Comparison of ENCODE assay signal across 10 mouse cellular contexts in the genomic region with DNA sequence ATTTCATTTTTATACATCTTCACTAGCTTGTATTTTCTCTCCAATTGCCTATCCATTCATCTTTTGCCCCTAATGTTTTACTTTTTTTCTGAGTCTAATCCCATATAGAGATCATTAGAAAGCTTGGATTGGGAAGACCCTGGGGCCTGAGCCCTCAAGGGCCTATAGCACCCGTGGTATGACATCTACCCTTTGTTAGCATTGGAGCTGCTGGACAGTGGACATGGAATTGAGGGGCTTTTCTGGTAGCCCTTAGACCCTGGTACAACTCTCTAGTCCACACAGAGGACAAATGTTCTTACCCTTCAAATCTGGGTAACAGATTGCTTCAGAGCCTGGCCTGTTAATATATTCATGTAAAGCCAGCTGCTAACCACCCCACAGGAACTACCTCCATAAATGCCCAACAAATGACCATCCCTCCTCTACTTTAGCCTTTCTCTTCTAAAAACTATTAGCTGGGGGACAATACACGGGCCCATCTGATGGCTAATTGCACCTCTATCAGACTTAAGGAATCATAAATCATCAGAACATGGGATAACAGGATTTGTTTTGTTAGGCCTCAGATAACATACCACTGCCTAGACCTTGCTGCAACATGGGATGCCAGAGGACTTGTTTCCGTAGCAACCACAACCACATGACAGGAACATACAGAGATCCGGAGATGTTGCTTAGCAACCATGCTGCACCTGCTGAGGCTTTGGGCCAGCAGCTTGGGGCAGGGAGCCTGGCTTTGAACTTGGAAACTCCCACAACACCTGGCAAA. TPM values are rescaled to one million over a fixed set of nuclear protein-coding genes. Genes with fewer than 3 reads are reported as not detected.
DNase-seq lines count a peak whose midpoint lies in the region; ATAC-seq lines count a peak whose summit lies in the region.
"Had no signal": no experiment of that assay in that cellular context is flagged by ENCODE, and none has a peak within 500 bp of the region (broad histone marks: within the 10 kb centered on the region; RNA-seq: fewer than 3 reads in every experiment).

No protein-coding gene starts in this region.

- intact Hi-C loops in left cerebral cortex, postnatal 10 days (cut with DNase I) = no loop called here

- no peak overlapping the region for H3K9ac ChIP-seq in embryonic facial prominence, embryonic 14.5 days (ENCODE audit: low read depth, low read length)
- no peak overlapping the region for H3K9ac ChIP-seq in kidney, embryonic 16.5 days (replicated peaks; ENCODE audit: low read length)
- H3K9ac ChIP-seq: liver, embryonic 13.5 days had no signal

- H3K4me2 ChIP-seq in embryonic facial prominence, embryonic 14.5 days (ENCODE audit: low read depth, low read length) = no peak overlapping the region
- no peak overlapping the region for H3K4me2 ChIP-seq in kidney, embryonic 16.5 days (replicated peaks; ENCODE audit: low read depth, low read length)
- H3K4me2 ChIP-seq: liver, embryonic 13.5 days had no signal

- peak; percentile 46 for DNase-seq in layer of hippocampus, adult 11-12 months (ENCODE audit: low spot score)
- DNase-seq in layer of hippocampus, postnatal 36 days = no peak
- peak; percentile 41 for DNase-seq in embryonic facial prominence, embryonic 14.5 days (ENCODE audit: low spot score)
- DNase-seq in left cerebral cortex, postnatal 10 days (ENCODE audit: extremely low spot score in 1 of 2, low spot score in 2 of 2) = peak; percentile 31 to 55
- peak; percentile 16 for DNase-seq in right cerebral cortex, postnatal 14 days
- no peak for DNase-seq in ovary, adult 18-20 months (ENCODE audit: low spot score)
- DNase-seq in spleen, adult 12 weeks (ENCODE audit: low spot score) = no peak
- DNase-seq: cerebellum, adult 9-10 months; liver, embryonic 13.5 days had no signal

- H3K4me1 ChIP-seq in embryonic facial prominence, embryonic 14.5 days (ENCODE audit: control insufficient read depth, insufficient read depth, low read length) = no peaks in the 10 kb centered on the region
- H3K4me1 ChIP-seq in kidney, embryonic 16.5 days (ENCODE audit: insufficient read depth, low read length) = no peaks in the 10 kb centered on the region
- H3K4me1 ChIP-seq: liver, embryonic 13.5 days had no signal

- H3K9me3 ChIP-seq in embryonic facial prominence, embryonic 14.5 days (ENCODE audit: control insufficient read depth, low read length) = no peaks in the 10 kb centered on the region
- no peaks in the 10 kb centered on the region for H3K9me3 ChIP-seq in kidney, embryonic 16.5 days (ENCODE audit: low read length)
- H3K9me3 ChIP-seq: liver, embryonic 13.5 days had no signal

- H3K27ac ChIP-seq in embryonic facial prominence, embryonic 14.5 days (replicated peaks; ENCODE audit: low read depth, low read length) = no peak overlapping the region
- H3K27ac ChIP-seq in kidney, embryonic 16.5 days (ENCODE audit: low read length) = no peak overlapping the region
- H3K27ac ChIP-seq: liver, embryonic 13.5 days had no signal

- H3K4me3 ChIP-seq in embryonic facial prominence, embryonic 14.5 days (ENCODE audit: low read depth, low read length) = no peak overlapping the region
- no peak overlapping the region for H3K4me3 ChIP-seq in kidney, embryonic 16.5 days (ENCODE audit: low read length)
- H3K4me3 ChIP-seq: liver, embryonic 13.5 days had no signal

- no peaks in the 10 kb centered on the region for H3K27me3 ChIP-seq in embryonic facial prominence, embryonic 14.5 days (replicated peaks; ENCODE audit: control insufficient read depth, insufficient read depth, low read length)
- no peaks in the 10 kb centered on the region for H3K27me3 ChIP-seq in kidney, embryonic 16.5 days (ENCODE audit: insufficient read depth, low read length)
- H3K27me3 ChIP-seq: liver, embryonic 13.5 days had no signal

- no peak for ATAC-seq in embryonic facial prominence, embryonic 14.5 days (ENCODE audit: low read depth)
- no peak for ATAC-seq in kidney, embryonic 16.5 days (ENCODE audit: low FRiP score, low TSS enrichment)

- H3K36me3 ChIP-seq in embryonic facial prominence, embryonic 14.5 days (ENCODE audit: control insufficient read depth, insufficient read depth, low read length) = no peaks in the 10 kb centered on the region
- no peaks in the 10 kb centered on the region for H3K36me3 ChIP-seq in kidney, embryonic 16.5 days (ENCODE audit: insufficient read depth, low read length)
- H3K36me3 ChIP-seq: liver, embryonic 13.5 days had no signal

- 61% methylated on average over 4 of the region's 4 CpGs for WGBS in embryonic facial prominence, embryonic 14.5 days
- WGBS in kidney, embryonic 16.5 days = 60% methylated on average over 4 of the region's 4 CpGs

RNA-seq across cellular contexts. Expression of gene Chd6, which starts 39.0 kb away (rescaled TPM):
- total RNA-seq in layer of hippocampus, postnatal 36 days (2021) = 10 to 100 TPM; 50.9 to 52.1 TPM
- 24.2 and 27.8 TPM in 2 replicates for polyA plus RNA-seq in embryonic facial prominence, embryonic 14.5 days (2014; fragmentation: Nextera tagmentation; extraction: Ambion mirVana)
- 10 to 100 TPM; 53.4 to 54.2 TPM for total RNA-seq in left cerebral cortex, postnatal 10 days (2021)
- polyA plus RNA-seq in kidney, embryonic 16.5 days (2015; fragmentation: Nextera tagmentation; extraction: Ambion mirVana) = 30.1 and 35.6 TPM in 2 replicates

Comparison
In these comparisons a context has a peak if more than half of its experiments do, and no peak if none do; other contexts are left out.
1. DNase-seq: peak in layer of hippocampus, adult 11-12 months (single experiment), embryonic facial prominence, embryonic 14.5 days (single experiment), left cerebral cortex, postnatal 10 days (2 of 2) and right cerebral cortex, postnatal 14 days (single experiment); none in layer of hippocampus, postnatal 36 days (0 of 2), ovary, adult 18-20 months (single experiment) and spleen, adult 12 weeks (single experiment).